Mouse (Mus musculus): ENCODE measurements around the gene Jmjd1c. TPM values are rescaled to one million over a fixed set of nuclear protein-coding genes. Genes with fewer than 3 reads are reported as not detected.

Gene Jmjd1c
- total RNA-seq, 1 experiment: 93.0 TPM

- TF ChIP-seq CHD2 (IDR thresholded peaks at IDR 0.05; ENCODE audit: low read depth, low read length) (no peak), MAFK (IDR thresholded peaks at IDR 0.05; ENCODE audit: insufficient read depth, low read depth, low read length) (no peak), ZNF384 (IDR thresholded peaks at IDR 0.05; ENCODE audit: low read depth, low read length) (no peak), ZC3H11A (IDR thresholded peaks at IDR 0.05; ENCODE audit: borderline replicate concordance, low read depth, low read length) (no peak), HCFC1 (IDR thresholded peaks at IDR 0.05; ENCODE audit: borderline replicate concordance, insufficient read depth, low read length) (no peak)
- Histone ChIP-seq H3K4me1 (ENCODE audit: control insufficient read depth in 2 of 2, insufficient read depth in 2 of 2, low read length in 2 of 2, poor library complexity in 1 of 2) (peaks cover 0 to 7% of the 10 kb centered on the region in 2 experiments; a peak in 2 of 4 replicates), H3K27ac (ENCODE audit: insufficient read depth, low read depth, low read length, poor library complexity, severe bottlenecking) (no peak overlapping the region), H3K36me3 (ENCODE audit: control insufficient read depth, insufficient read depth, low read length, poor library complexity, severe bottlenecking) (no peaks in the 10 kb centered on the region; the same call in 1 of the 2 replicates), H3K4me3 (ENCODE audit: insufficient read depth in 1 of 2, low read depth in 1 of 2, low read length in 2 of 2, poor library complexity in 1 of 2, severe bottlenecking in 1 of 2) (no peak overlapping the region), H3K9ac (ENCODE audit: insufficient read depth, low read depth, low read length, poor library complexity, severe bottlenecking) (no peak overlapping the region), H3K9me3 (ENCODE audit: control insufficient read depth, insufficient read depth, low read depth, low read length) (no peaks in the 10 kb centered on the region)
- DNase-seq (ENCODE audit: low read depth, low spot score): no peak
- in situ Hi-C loops (cut with MboI; ENCODE audit: low sequenced_read_pairs in 2 of 2, unreplicated experiment in 2 of 2): no loop called here
These were observed 112.0 kb downstream of the Jmjd1c start for GRCm38 (mm10) chr10:67207931-67208330.

GRCm38 (mm10) chr10:67209916-67210675 lies 114.2 kb downstream of the Jmjd1c start:
- H3K36me3 ChIP-seq (ENCODE audit: control insufficient read depth, insufficient read depth, low read length, poor library complexity, severe bottlenecking): no peaks in the 10 kb centered on the region; the same call in none of the 2 replicates
- no peak overlapping the region for H3K27ac ChIP-seq (ENCODE audit: insufficient read depth, low read depth, low read length, poor library complexity, severe bottlenecking)
- H3K4me1 ChIP-seq (ENCODE audit: control insufficient read depth in 2 of 2, insufficient read depth in 2 of 2, low read length in 2 of 2, poor library complexity in 1 of 2): peaks cover 0 to 12% of the 10 kb centered on the region in 2 experiments; a peak in 2 of 4 replicates
- no peak overlapping the region for H3K9ac ChIP-seq (ENCODE audit: insufficient read depth, low read depth, low read length, poor library complexity, severe bottlenecking)
- H3K9me3 ChIP-seq (ENCODE audit: control insufficient read depth, insufficient read depth, low read depth, low read length): no peaks in the 10 kb centered on the region
- in situ Hi-C loops (cut with MboI; ENCODE audit: low sequenced_read_pairs in 2 of 2, unreplicated experiment in 2 of 2): no loop called here
- no peak overlapping the region for H3K4me3 ChIP-seq (ENCODE audit: insufficient read depth in 1 of 2, low read depth in 1 of 2, low read length in 2 of 2, poor library complexity in 1 of 2, severe bottlenecking in 1 of 2)
- no peak for TF ChIP-seq ZC3H11A (IDR thresholded peaks at IDR 0.05; ENCODE audit: borderline replicate concordance, low read depth, low read length)
- TF ChIP-seq CHD2 (IDR thresholded peaks at IDR 0.05; ENCODE audit: low read depth, low read length): no peak
- TF ChIP-seq MAFK (IDR thresholded peaks at IDR 0.05; ENCODE audit: insufficient read depth, low read depth, low read length): no peak
- TF ChIP-seq ZNF384 (IDR thresholded peaks at IDR 0.05; ENCODE audit: low read depth, low read length): no peak
- TF ChIP-seq HCFC1 (IDR thresholded peaks at IDR 0.05; ENCODE audit: borderline replicate concordance, insufficient read depth, low read length): no peak
- no peak for DNase-seq (ENCODE audit: low read depth, low spot score)

DNA sequence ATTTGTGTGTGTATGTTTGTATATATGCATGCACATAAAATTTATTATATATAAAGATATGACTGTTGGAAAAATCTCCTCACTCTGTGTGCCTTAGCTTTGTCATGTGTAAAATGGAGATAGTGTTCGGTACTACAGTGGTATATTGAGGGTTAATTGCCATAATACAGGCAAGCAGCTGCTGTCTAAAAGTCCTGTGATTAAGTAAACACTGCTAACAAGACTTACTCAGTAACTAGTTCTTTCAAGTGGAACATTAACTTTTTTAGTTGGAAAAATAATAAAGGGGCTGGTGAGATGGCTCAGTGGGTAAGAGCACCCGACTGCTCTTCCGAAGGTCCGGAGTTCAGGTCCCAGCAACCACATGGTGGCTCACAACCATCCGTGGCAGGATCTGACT lies 116.1 kb downstream of the Jmjd1c start:
- Histone ChIP-seq H3K4me1 (ENCODE audit: control insufficient read depth in 2 of 2, insufficient read depth in 2 of 2, low read length in 2 of 2, poor library complexity in 1 of 2) (peaks cover 0 to 9% of the 10 kb centered on the region in 2 experiments; a peak in 2 of 4 replicates), H3K9me3 (ENCODE audit: control insufficient read depth, insufficient read depth, low read depth, low read length) (no peaks in the 10 kb centered on the region), H3K9ac (ENCODE audit: insufficient read depth, low read depth, low read length, poor library complexity, severe bottlenecking) (no peak overlapping the region), H3K4me3 (ENCODE audit: insufficient read depth in 1 of 2, low read depth in 1 of 2, low read length in 2 of 2, poor library complexity in 1 of 2, severe bottlenecking in 1 of 2) (no peak overlapping the region), H3K27ac (ENCODE audit: insufficient read depth, low read depth, low read length, poor library complexity, severe bottlenecking) (no peak overlapping the region), H3K36me3 (ENCODE audit: control insufficient read depth, insufficient read depth, low read length, poor library complexity, severe bottlenecking) (no peaks in the 10 kb centered on the region; the same call in 1 of the 2 replicates)
- TF ChIP-seq ZNF384 (IDR thresholded peaks at IDR 0.05; ENCODE audit: low read depth, low read length): no peak
- no peak for TF ChIP-seq ZC3H11A (IDR thresholded peaks at IDR 0.05; ENCODE audit: borderline replicate concordance, low read depth, low read length)
- in situ Hi-C loops (cut with MboI; ENCODE audit: low sequenced_read_pairs in 2 of 2, unreplicated experiment in 2 of 2): no loop called here
- no peak for DNase-seq (ENCODE audit: low read depth, low spot score)

DNA sequence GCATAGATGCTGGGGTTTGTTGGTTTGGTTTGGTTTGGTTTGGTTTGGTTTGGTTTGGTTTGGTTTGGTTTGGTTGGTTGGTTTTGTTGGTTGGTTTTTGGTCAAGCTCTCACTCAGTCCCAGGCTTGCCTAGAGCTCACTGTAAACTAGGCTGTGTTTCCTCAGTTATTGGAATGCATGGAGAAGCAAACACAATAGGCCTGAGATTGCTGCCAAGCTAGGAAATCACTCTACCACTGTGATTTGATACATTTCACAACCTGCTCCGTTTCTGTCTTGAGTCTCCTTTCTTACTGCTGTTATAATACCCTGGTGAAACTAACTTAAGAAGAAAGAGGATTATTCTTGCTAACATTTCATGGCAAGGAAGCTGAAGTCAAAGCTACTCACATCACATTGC lies 117.8 kb downstream of the Jmjd1c start:
- Histone ChIP-seq H3K36me3 (ENCODE audit: control insufficient read depth, insufficient read depth, low read length, poor library complexity, severe bottlenecking) (peaks cover 2% of the 10 kb centered on the region), H3K4me3 (ENCODE audit: insufficient read depth in 1 of 2, low read depth in 1 of 2, low read length in 2 of 2, poor library complexity in 1 of 2, severe bottlenecking in 1 of 2) (no peak overlapping the region), H3K4me1 (ENCODE audit: control insufficient read depth in 2 of 2, insufficient read depth in 2 of 2, low read length in 2 of 2, poor library complexity in 1 of 2) (peaks cover 0 to 9% of the 10 kb centered on the region in 2 experiments; a peak in 2 of 4 replicates), H3K27ac (ENCODE audit: insufficient read depth, low read depth, low read length, poor library complexity, severe bottlenecking) (no peak overlapping the region; the same call in 1 of the 2 replicates), H3K9ac (ENCODE audit: insufficient read depth, low read depth, low read length, poor library complexity, severe bottlenecking) (no peak overlapping the region), H3K9me3 (ENCODE audit: control insufficient read depth, insufficient read depth, low read depth, low read length) (no peaks in the 10 kb centered on the region)
- TF ChIP-seq MAFK (IDR thresholded peaks at IDR 0.05; ENCODE audit: insufficient read depth, low read depth, low read length) (no peak), HCFC1 (IDR thresholded peaks at IDR 0.05; ENCODE audit: borderline replicate concordance, insufficient read depth, low read length) (no peak), ZC3H11A (IDR thresholded peaks at IDR 0.05; ENCODE audit: borderline replicate concordance, low read depth, low read length) (no peak), ZNF384 (IDR thresholded peaks at IDR 0.05; ENCODE audit: low read depth, low read length) (no peak), CHD2 (IDR thresholded peaks at IDR 0.05; ENCODE audit: low read depth, low read length) (no peak)
- DNase-seq (ENCODE audit: low read depth, low spot score): no peak
- in situ Hi-C loops (cut with MboI; ENCODE audit: low sequenced_read_pairs in 2 of 2, unreplicated experiment in 2 of 2): no loop called here
